Mouse (Mus musculus) adrenal gland (tissue): Measurements from ENCODE around the gene Nucks1.
"Not testable (repeated sequence)": the region's sequence is repeated elsewhere in the genome, so short reads cannot be mapped to it uniquely, and the experiment has no call there.

ENCODE experiments used
- intact Hi-C: fragments of 180-260 bp; cut with DNase I; formaldehyde crosslinking; loops from one replicate; pipeline ENCODE4 v1.15.1; 2025
- long read RNA-seq, 2 experiments: library from polyadenylated mRNA; unstranded; transcript quantifications; one replicate each; pipeline ENCODE4 v2.0.0; 2020; ENCODE audit warnings: borderline replicate concordance in 1 of 2; ENCODE audit not compliant: insufficient replicate concordance in 1 of 2

Nucks1 gene
- long read RNA-seq, experiment 1, full-length matches to known transcripts, result 1 of 15 reads
- long read RNA-seq, experiment 1, partial matches to known transcripts, result 7 of 15 reads
- long read RNA-seq, experiment 1, other reads (novel, unspliced or antisense), result 7 of 15 reads
- long read RNA-seq, experiment 2, partial matches to known transcripts, result 8 of 13 reads
- long read RNA-seq, experiment 2, other reads (novel, unspliced or antisense), result 5 of 13 reads

GRCm38 (mm10) chr1:131910001-131910648 lies at the start of gene Nucks1:
Gene Nucks1, plus strand, starts transcription at chr1:131910534.
- intact Hi-C loops, result no loop called here

GRCm38 (mm10) chr1:131861811-131862210 lies 48.5 kb upstream of the Nucks1 start:
- intact Hi-C loops, result no loop called here

- intact Hi-C loops, result no loop called here
These were observed 44.7 kb upstream of the Nucks1 start for GRCm38 (mm10) chr1:131865596-131865995.

GRCm38 (mm10) chr1:131866304-131866999 lies 43.9 kb upstream of the Nucks1 start:
- intact Hi-C loops, result no loop called here

GRCm38 (mm10) chr1:131867093-131867945 lies 43.0 kb upstream of the Nucks1 start, which contains the start of gene Rab29:
Gene Rab29, plus strand, starts transcription at chr1:131867224.
- intact Hi-C loops, result no loop called here

- intact Hi-C loops, result no loop called here
These were observed 42.4 kb upstream of the Nucks1 start for GRCm38 (mm10) chr1:131867946-131868290.

- intact Hi-C loops, result no loop called here
These were observed 40.8 kb upstream of the Nucks1 start for GRCm38 (mm10) chr1:131869561-131869960.

GRCm38 (mm10) chr1:131872856-131873255 lies 37.5 kb upstream of the Nucks1 start:
- intact Hi-C loops, result no loop called here

GRCm38 (mm10) chr1:131879816-131880215 lies 30.5 kb upstream of the Nucks1 start:
- intact Hi-C loops, result no loop called here

GRCm38 (mm10) chr1:131882787-131883186 lies 27.5 kb upstream of the Nucks1 start:
- intact Hi-C loops, result no loop called here

- intact Hi-C loops, result no loop called here
These were observed 24.2 kb upstream of the Nucks1 start for GRCm38 (mm10) chr1:131886173-131886572.

- intact Hi-C loops, result no loop called here
These were observed 23.7 kb upstream of the Nucks1 start for GRCm38 (mm10) chr1:131886641-131887040.

- intact Hi-C loops, result no loop called here
These were observed 20.2 kb upstream of the Nucks1 start for GRCm38 (mm10) chr1:131890043-131890658.

- intact Hi-C loops, result no loop called here
These were observed 18.9 kb upstream of the Nucks1 start for GRCm38 (mm10) chr1:131891436-131891835.

- intact Hi-C loops, result no loop called here
These were observed 7.7 kb upstream of the Nucks1 start for GRCm38 (mm10) chr1:131902679-131903078.

GRCm38 (mm10) chr1:131903251-131903650 lies 7.1 kb upstream of the Nucks1 start:
- intact Hi-C loops, result no loop called here

- intact Hi-C loops, result no loop called here
These were observed 4.8 kb upstream of the Nucks1 start for GRCm38 (mm10) chr1:131905497-131905896.

- intact Hi-C loops, result no loop called here
These were observed 1.9 kb upstream of the Nucks1 start for GRCm38 (mm10) chr1:131908456-131908855.

- intact Hi-C loops, result not testable (repeated sequence)
These were observed 1.1 kb upstream of the Nucks1 start for GRCm38 (mm10) chr1:131909236-131909635.

- intact Hi-C loops, result no loop called here
These were observed 582 bp downstream of the Nucks1 start for GRCm38 (mm10) chr1:131910674-131911558.
